Mouse (Mus musculus) ES-Bruce4 (cell line): ENCODE data around the gene Adgra3. TPM values are rescaled to one million over a fixed set of nuclear protein-coding genes. Genes with fewer than 3 reads are reported as not detected.

Source experiments
- H3K27ac ChIP-seq: 2 replicates; pipeline ENCODE4 v1.5.1; 2012; ENCODE audit warnings: low read length, inconsistent platforms; ENCODE audit not compliant: insufficient read depth
- H3K27me3 ChIP-seq: 2 replicates; pipeline ENCODE4 v1.6.1; 2012; ENCODE audit warnings: mild to moderate bottlenecking, low read length, inconsistent platforms; ENCODE audit not compliant: control insufficient read depth, poor library complexity, insufficient read depth, severe bottlenecking
- H3K36me3 ChIP-seq: 2 replicates; pipeline ENCODE4 v1.6.1; 2012; ENCODE audit warnings: inconsistent platforms, mild to moderate bottlenecking, low read length, moderate library complexity; ENCODE audit not compliant: control insufficient read depth, poor library complexity, insufficient read depth, severe bottlenecking
- H3K4me1 ChIP-seq: one replicate; pipeline ENCODE4 v1.8.1; 2011; ENCODE audit warnings: low read length; ENCODE audit not compliant: control insufficient read depth, insufficient read depth
- H3K4me3 ChIP-seq: 2 replicates; pipeline ENCODE4 v1.5.1; 2011; ENCODE audit warnings: low read depth, mild to moderate bottlenecking, low read length
- H3K9ac ChIP-seq: 2 replicates; pipeline ENCODE4 v1.6.1; 2012; ENCODE audit warnings: low read depth, mild to moderate bottlenecking, inconsistent platforms; ENCODE audit not compliant: poor library complexity, severe bottlenecking
- H3K9me3 ChIP-seq: replicated peaks from 2 replicates; pipeline ENCODE4 v1.6.1; 2012; ENCODE audit warnings: mild to moderate bottlenecking, low read length, inconsistent platforms; ENCODE audit not compliant: control insufficient read depth, poor library complexity, insufficient read depth, severe bottlenecking
- CTCF ChIP-seq: IDR thresholded peaks from one replicate; pipeline ENCODE4 v1.8.1; 2011; ENCODE audit warnings: low read depth, low read length
- EP300 ChIP-seq: IDR thresholded peaks from 2 replicates; pipeline ENCODE4 v1.6.1; 2011; ENCODE audit warnings: low read depth, low read length; ENCODE audit not compliant: insufficient read depth
- POLR2A ChIP-seq: IDR thresholded peaks from one replicate; pipeline ENCODE4 v1.8.1; 2011; ENCODE audit warnings: low read length; ENCODE audit not compliant: insufficient read depth
- polyA plus RNA-seq: library from polyadenylated mRNA; stranded (reverse); fragments of >200 nt; gene quantifications from 2 replicates; pipeline ENCODE4 v1.2.4, GENCODE M21; 2011; ENCODE audit warnings: low read depth; ENCODE audit not compliant: missing spikeins, insufficient read depth, insufficient read length

Gene Adgra3
- polyA plus RNA-seq, 1 experiment = 43.8 TPM

DNA sequence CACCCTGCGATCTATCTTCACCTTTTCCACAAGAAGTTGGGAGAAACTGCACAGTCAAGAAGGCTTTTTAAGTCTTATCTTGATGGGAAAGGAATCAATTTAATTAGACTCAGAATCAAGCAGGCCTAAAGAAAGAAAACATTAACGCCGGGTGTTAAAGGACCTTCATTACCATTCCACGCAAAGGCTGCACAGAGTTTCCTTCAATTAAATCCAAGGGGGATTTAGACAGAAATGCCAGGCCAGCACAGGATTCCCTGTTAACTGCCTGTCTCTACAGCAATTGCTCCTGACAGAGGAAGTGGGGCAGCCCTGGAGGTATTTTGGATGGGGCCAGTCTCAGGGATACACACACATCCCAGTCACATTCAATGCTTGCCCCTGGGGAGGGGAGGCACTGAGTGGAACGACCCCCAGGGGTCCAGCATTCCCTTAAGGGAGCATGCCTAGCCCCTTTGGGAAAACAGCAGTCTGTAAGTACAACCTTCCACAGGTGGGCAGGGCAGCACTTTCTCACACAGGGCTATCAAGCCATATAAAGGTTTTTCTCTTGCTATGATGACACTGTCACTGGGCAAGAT is 10.4 kb downstream of the Adgra3 start:
- no peak overlapping the region for H3K27ac ChIP-seq
- H3K27me3 ChIP-seq = no peaks in the 10 kb centered on the region
- H3K9ac ChIP-seq = no peak overlapping the region
- no peak overlapping the region for H3K4me3 ChIP-seq
- no peak for TF ChIP-seq POLR2A
- no peak for TF ChIP-seq EP300
- no peak for TF ChIP-seq CTCF
- H3K36me3 ChIP-seq = no peaks in the 10 kb centered on the region
- no peaks in the 10 kb centered on the region for H3K4me1 ChIP-seq
- no peaks in the 10 kb centered on the region for H3K9me3 ChIP-seq

DNA sequence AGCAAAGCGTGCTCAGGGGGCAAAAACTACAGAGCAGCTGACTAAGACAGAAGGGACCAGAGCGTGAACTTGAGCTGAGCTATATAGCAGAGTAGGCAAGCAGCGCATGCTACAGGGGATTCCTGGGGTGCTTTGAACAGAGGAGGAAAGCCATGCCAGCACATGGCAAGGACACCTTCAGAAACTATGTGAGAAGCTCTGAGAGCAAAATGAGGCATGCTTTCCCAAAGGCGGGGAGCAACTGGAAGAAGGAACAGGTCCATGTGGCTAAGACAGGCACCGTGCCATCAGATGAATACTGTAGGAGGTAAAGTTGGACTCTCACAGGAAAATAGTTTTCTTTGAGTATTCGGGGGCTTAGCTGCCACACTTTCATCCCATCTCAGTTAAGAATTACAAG is 13.6 kb downstream of the Adgra3 start:
- no peak for TF ChIP-seq EP300
- H3K27me3 ChIP-seq = no peaks in the 10 kb centered on the region
- no peaks in the 10 kb centered on the region for H3K9me3 ChIP-seq
- H3K9ac ChIP-seq = no peak overlapping the region
- no peak overlapping the region for H3K27ac ChIP-seq
- H3K4me1 ChIP-seq = no peaks in the 10 kb centered on the region
- H3K4me3 ChIP-seq = no peak overlapping the region
- H3K36me3 ChIP-seq = no peaks in the 10 kb centered on the region

DNA sequence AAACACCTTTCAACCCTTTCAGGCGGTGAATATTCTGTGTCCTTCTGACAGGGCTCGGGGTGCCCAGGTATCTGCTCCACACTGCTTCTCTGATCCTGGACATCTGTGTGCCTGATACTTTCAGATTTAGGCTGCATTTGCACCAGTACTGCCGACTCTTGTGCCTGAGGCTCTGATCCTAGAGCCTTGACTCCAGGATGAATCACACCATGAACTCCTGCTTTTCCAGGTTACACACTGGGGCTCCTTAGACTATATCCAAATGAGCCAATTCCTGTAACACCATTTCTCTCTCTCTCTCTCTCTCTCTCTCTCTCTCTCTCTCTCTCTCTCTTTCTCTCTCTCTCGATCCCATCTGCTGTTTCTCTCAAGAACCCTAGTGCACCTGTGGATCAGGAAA is 15.1 kb downstream of the Adgra3 start:
- Histone ChIP-seq H3K9me3 (no peaks in the 10 kb centered on the region), H3K4me3 (no peak overlapping the region), H3K9ac (no peak overlapping the region), H3K36me3 (no peaks in the 10 kb centered on the region), H3K27me3 (no peaks in the 10 kb centered on the region), H3K4me1 (no peaks in the 10 kb centered on the region), H3K27ac (no peak overlapping the region)
- TF ChIP-seq POLR2A = no peak
- TF ChIP-seq EP300 = no peak
- TF ChIP-seq CTCF = no peak

DNA sequence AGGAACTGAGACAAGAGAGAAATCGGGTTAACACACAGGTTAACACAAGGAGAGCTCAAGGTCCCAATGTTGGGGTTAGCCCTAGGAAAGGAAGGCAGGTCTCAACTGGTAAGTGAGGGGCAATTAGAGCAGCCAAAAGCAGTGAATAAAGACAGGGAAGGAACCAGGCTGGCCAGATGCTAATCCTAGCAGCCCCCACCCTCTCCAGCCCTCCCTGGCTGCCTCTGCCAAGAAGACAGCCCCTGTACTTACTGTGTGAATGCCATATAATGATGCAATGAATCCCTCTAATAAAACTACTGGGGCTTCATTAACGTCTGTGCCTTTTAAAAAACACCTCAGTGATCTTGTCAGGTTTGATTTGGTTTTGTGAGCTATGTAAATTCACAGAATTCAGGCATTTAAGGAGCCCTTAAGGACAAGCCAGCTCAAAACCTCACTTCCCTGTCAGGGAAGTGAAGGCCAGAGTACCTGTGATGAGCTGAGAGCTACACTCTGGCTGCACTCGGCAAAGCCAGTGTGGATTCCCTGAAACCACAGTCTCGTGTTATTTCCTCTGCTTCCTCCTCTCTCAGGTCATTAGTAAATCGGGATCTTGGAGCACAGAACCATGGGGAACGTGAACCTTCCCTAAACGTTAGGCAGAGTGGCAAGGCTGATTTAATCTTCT is 16.4 kb downstream of the Adgra3 start:
- no peak overlapping the region for H3K9ac ChIP-seq
- TF ChIP-seq POLR2A (no peak), EP300 (no peak), CTCF (no peak)
- H3K4me3 ChIP-seq = no peak overlapping the region
- H3K27me3 ChIP-seq = no peaks in the 10 kb centered on the region
- no peaks in the 10 kb centered on the region for H3K9me3 ChIP-seq
- H3K4me1 ChIP-seq = no peaks in the 10 kb centered on the region
- no peak overlapping the region for H3K27ac ChIP-seq
- H3K36me3 ChIP-seq = no peaks in the 10 kb centered on the region

DNA sequence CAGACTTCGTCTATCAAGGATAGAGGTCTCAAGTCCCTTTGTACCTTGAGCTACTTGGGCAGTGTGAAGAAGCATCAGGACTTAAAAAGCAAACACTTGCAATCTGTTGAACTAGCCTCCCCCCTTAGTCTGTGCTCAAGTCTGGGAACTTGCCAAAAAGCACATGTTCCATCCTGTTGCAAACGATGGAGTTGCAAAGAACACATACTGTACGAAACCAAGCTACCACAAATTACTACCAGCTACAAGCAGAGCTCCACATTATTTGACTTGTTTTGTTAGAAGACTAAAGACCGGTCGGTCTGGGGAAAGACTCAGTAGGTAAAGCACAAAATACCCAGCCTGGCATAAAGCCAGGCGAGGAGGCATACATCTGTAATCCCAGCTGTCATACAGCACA is 19.3 kb downstream of the Adgra3 start:
- H3K9me3 ChIP-seq = no peaks in the 10 kb centered on the region
- H3K36me3 ChIP-seq = no peaks in the 10 kb centered on the region
- no peaks in the 10 kb centered on the region for H3K4me1 ChIP-seq
- H3K27ac ChIP-seq = no peak overlapping the region
- no peak overlapping the region for H3K9ac ChIP-seq
- TF ChIP-seq CTCF = no peak
- TF ChIP-seq POLR2A = no peak
- no peak for TF ChIP-seq EP300
- H3K4me3 ChIP-seq = no peak overlapping the region
- no peaks in the 10 kb centered on the region for H3K27me3 ChIP-seq

DNA sequence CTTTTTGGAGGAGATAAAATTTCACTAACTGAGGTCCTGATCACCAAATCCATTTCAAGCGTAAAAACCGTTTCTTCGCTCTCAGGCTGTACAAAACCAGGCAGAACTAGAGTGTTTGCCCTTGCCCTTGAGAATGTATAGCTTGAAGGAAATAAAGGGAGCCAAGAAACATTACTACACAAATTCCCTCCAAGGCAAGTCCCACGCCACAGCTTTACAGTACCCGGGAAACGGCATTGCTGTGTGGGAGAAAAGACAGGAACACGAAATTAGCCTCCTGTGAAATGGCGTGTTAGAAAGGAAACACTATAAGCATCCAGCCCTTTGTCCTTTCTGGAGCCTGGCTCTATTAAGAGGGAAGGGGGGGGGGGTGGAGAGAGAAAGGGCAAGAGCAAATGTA is 21.1 kb downstream of the Adgra3 start:
- Histone ChIP-seq H3K27ac (no peak overlapping the region), H3K4me3 (no peak overlapping the region), H3K4me1 (no peaks in the 10 kb centered on the region), H3K36me3 (no peaks in the 10 kb centered on the region), H3K9ac (no peak overlapping the region), H3K27me3 (no peaks in the 10 kb centered on the region), H3K9me3 (no peaks in the 10 kb centered on the region)
- no peak for TF ChIP-seq POLR2A
- no peak for TF ChIP-seq EP300
- no peak for TF ChIP-seq CTCF
